Mouse (Mus musculus) liver, postnatal 0 days (tissue): Measurements from ENCODE around the gene Spock1. TPM values are rescaled to one million over a fixed set of nuclear protein-coding genes. Genes with fewer than 3 reads are reported as not detected.
A peak's percentile ranks its signal among the peaks of the same experiment; 100 is the strongest.

Source experiments
- ATAC-seq: fragments of 200-750 bp; cut with Nextera tagmentation; 2 replicates; pipeline ENCODE4 v1.8.0; 2017; ENCODE audit warnings: mild to moderate bottlenecking, moderate library complexity
- DNase-seq: peaks from one replicate; pipeline ENCODE4 v3.0.0-alpha.2; 2016
- H3K27ac ChIP-seq: fragments of 300-500 bp; sonication (generic); 2 replicates; pipeline ENCODE4 v1.5.1; 2014; ENCODE audit warnings: antibody characterized with exemption, moderate library complexity, mild to moderate bottlenecking, low read depth
- H3K27me3 ChIP-seq: fragments of 300-500 bp; sonication (generic); 2 replicates; pipeline ENCODE4 v1.6.1; 2014; ENCODE audit warnings: low read length, control low read depth, mixed read lengths; ENCODE audit not compliant: insufficient read depth
- H3K36me3 ChIP-seq: fragments of 300-500 bp; sonication (generic); replicated peaks from 2 replicates; pipeline ENCODE4 v1.6.1; 2014; ENCODE audit warnings: mild to moderate bottlenecking, control low read depth, low read length, moderate library complexity, mixed read lengths; ENCODE audit not compliant: insufficient read depth
- H3K4me1 ChIP-seq: fragments of 300-500 bp; sonication (generic); 2 replicates; pipeline ENCODE4 v1.6.1; 2014; ENCODE audit warnings: antibody characterized with exemption, mild to moderate bottlenecking, control low read depth; ENCODE audit not compliant: insufficient read depth
- H3K4me2 ChIP-seq: fragments of 300-500 bp; sonication (generic); 2 replicates; pipeline ENCODE4 v1.6.1; 2014; ENCODE audit warnings: low read depth, mild to moderate bottlenecking, low read length, moderate library complexity, mixed read lengths
- H3K4me3 ChIP-seq: fragments of 300-500 bp; sonication (generic); 2 replicates; pipeline ENCODE4 v1.5.1; 2014; ENCODE audit warnings: low read depth, low read length
- H3K9ac ChIP-seq: fragments of 300-500 bp; sonication (generic); replicated peaks from 2 replicates; pipeline ENCODE4 v1.6.1; 2014; ENCODE audit warnings: mild to moderate bottlenecking, moderate library complexity
- H3K9me3 ChIP-seq: fragments of 300-500 bp; sonication (generic); 2 replicates; pipeline ENCODE4 v1.6.1; 2016; ENCODE audit warnings: mild to moderate bottlenecking, control low read depth, low read length, mixed read lengths
- CTCF ChIP-seq: sonication (generic); IDR thresholded peaks from 2 replicates; pipeline ENCODE4 v1.5.1; 2016; ENCODE audit warnings: antibody characterized with exemption, low read depth
- EP300 ChIP-seq: IDR thresholded peaks from 2 replicates; pipeline ENCODE4 v1.6.1; 2016; ENCODE audit warnings: antibody characterized with exemption, low read depth, mild to moderate bottlenecking
- WGBS: fragments of 180-500 bp; shearing (Covaris S2); extraction: QIAGEN DNeasy Blood & Tissue Kit; methylation state at CpG from one replicate; pipeline ENCODE4 v1.1.7; 2014; ENCODE audit not compliant: insufficient replicate concordance; 5-methylcytosine and 5-hydroxymethylcytosine counted together
- polyA plus RNA-seq: library from polyadenylated mRNA; unstranded; fragments of >200 nt; fragmentation: Nextera tagmentation; extraction: Ambion mirVana; gene quantifications from 2 replicates; pipeline ENCODE4 v1.2.1, GENCODE M21; 2015

The Spock1 gene
- polyA plus RNA-seq, 1 experiment from 2014 or later = not detected

DNA sequence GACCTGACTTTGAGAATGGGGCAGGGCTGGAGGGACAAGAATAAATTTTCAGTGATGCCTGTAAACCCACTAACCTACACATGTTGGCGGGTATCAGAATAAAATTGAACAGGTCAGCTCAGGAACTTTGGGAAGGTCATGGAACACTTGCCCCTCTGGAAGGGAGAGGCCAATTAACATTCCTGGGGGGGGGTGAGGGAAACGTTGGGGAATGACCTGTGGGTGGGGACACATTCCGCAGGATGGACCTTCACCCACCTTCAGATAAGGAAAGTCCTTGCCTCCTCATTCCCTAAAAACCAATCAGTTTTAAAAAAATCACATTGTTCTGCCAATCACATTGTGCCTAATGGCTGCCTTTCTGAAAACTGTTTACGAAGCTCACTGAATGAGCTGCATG is 352.9 kb downstream of the Spock1 start:
- Histone ChIP-seq H3K36me3 (no peaks in the 10 kb centered on the region), H3K27me3 (no peaks in the 10 kb centered on the region), H3K9me3 (no peaks in the 10 kb centered on the region), H3K27ac (no peak overlapping the region), H3K9ac (no peak overlapping the region), H3K4me3 (no peak overlapping the region), H3K4me2 (no peak overlapping the region), H3K4me1 (no peaks in the 10 kb centered on the region)
- no peak for DNase-seq
- WGBS = 63% methylated on average over 4 of the region's 4 CpGs
- ATAC-seq = no peak
- TF ChIP-seq CTCF = no peak
- TF ChIP-seq EP300 = no peak

DNA sequence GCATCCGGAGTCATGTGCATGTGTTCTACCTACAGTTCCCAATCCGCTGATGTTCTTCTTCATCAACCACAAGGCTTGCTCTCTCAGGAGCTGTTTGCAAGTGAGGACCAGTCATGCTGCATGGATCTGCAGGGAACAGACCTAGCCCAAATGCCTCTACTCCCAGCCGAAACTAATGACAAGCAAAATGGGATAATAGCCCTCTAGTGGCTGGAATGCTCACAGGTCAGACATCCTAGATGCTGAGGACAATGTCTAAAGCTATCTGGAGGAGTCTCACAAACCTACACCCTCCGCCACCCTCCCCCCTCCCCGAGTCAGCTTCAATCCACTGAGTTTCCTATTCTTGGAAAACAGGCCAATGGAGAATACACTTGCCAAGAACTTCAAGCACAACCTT is 358.4 kb downstream of the Spock1 start:
- H3K27me3 ChIP-seq = no peaks in the 10 kb centered on the region
- WGBS = 35% methylated on average over 5 of the region's 5 CpGs

DNA sequence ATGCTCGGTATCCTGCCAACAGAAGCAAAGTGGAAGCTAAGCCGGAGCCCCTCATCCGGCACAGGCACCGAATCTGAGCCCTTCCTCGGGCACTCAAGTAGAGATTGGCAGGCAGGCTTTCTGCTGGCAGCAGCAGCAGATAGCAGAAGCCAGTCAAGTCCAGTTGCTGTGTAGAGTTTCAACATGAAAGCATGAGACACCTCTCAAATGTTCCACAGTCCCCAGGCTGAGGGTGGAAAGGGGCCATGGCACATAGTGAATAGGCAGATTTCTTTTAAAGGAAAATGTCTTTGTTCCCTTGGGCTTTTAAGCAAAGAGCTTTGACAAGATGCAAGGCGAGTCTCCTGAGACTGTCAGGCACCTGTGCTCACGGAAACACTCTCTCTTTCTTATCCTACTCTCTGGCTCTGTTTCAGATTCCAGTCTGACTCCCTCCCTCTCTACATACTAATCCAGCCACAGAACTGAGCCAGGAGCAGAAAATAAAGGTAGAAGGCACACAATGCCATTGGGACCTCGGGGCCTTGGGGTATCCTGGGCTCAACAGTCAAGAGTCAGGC is 371.1 kb downstream of the Spock1 start:
- 66% methylated on average over 8 of the region's 8 CpGs for WGBS

More for the DNA sequence above, 358.4 kb downstream of the Spock1 start:
- no peak overlapping the region for H3K4me2 ChIP-seq
- H3K36me3 ChIP-seq = no peaks in the 10 kb centered on the region
- H3K27ac ChIP-seq = no peak overlapping the region
- H3K4me1 ChIP-seq = no peaks in the 10 kb centered on the region
- TF ChIP-seq CTCF (peak; percentile 55), EP300 (no peak)
- H3K9me3 ChIP-seq = no peaks in the 10 kb centered on the region
- DNase-seq = no peak
- H3K4me3 ChIP-seq = no peak overlapping the region
- no peak overlapping the region for H3K9ac ChIP-seq
- ATAC-seq = no peak

DNA sequence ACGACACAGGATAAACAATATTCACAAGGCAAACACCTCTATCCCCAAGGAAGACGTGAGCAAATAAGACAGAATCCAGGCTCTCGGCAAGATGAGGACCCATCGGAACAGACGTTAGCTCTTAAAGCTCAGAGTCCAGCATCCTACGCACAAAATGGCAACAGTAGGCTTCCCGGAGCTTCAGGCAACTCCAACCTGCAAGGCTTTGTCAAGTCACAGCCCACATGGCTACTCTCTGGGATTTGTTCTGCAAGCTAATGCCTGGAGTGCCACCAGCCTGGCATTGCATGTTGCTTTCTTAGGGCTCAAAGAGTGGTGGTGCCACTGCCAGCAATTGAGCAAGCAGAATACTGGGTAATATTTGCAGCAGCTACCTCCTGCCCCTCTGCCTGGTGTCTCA is 373.8 kb downstream of the Spock1 start:
- DNase-seq (no peak), ATAC-seq (no peak)
- Histone ChIP-seq H3K36me3 (no peaks in the 10 kb centered on the region), H3K4me1 (no peaks in the 10 kb centered on the region), H3K9ac (no peak overlapping the region), H3K4me2 (no peak overlapping the region), H3K27me3 (no peaks in the 10 kb centered on the region), H3K4me3 (no peak overlapping the region), H3K27ac (no peak overlapping the region), H3K9me3 (no peaks in the 10 kb centered on the region)
- no peak for TF ChIP-seq EP300
- TF ChIP-seq CTCF = no peak
- WGBS = 76% methylated on average over 7 of the region's 7 CpGs

More for the DNA sequence above, 371.1 kb downstream of the Spock1 start:
- Histone ChIP-seq H3K4me3 (no peak overlapping the region), H3K4me1 (no peaks in the 10 kb centered on the region), H3K4me2 (no peak overlapping the region), H3K27ac (no peak overlapping the region), H3K36me3 (no peaks in the 10 kb centered on the region), H3K9me3 (no peaks in the 10 kb centered on the region), H3K9ac (no peak overlapping the region), H3K27me3 (no peaks in the 10 kb centered on the region)
- no peak for TF ChIP-seq EP300
- TF ChIP-seq CTCF = no peak
- DNase-seq (no peak), ATAC-seq (no peak)

DNA sequence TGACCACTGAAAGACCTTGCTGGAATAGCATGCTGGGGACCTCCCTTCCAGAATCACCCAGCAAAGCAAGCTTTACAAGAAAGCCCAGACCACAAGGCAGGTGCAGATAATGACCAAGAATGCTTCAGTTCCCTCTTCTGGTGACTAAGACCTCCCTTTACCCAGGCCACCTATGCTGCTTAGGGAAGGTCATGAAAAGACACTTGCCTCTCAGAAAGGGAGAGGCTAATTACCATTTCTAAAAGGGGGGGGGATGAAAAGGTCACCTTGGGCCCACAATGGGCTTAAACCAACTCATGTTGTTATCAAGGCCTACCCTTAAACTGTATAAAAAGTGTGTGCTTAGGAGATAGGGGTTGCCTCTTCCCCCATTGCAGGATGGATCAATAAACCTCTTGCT is 382.2 kb downstream of the Spock1 start:
- Histone ChIP-seq H3K27ac (no peak overlapping the region), H3K4me2 (no peak overlapping the region), H3K4me1 (no peaks in the 10 kb centered on the region), H3K36me3 (no peaks in the 10 kb centered on the region), H3K4me3 (no peak overlapping the region), H3K9me3 (no peaks in the 10 kb centered on the region), H3K9ac (no peak overlapping the region), H3K27me3 (no peaks in the 10 kb centered on the region)
- no peak for DNase-seq
- TF ChIP-seq CTCF (no peak), EP300 (no peak)
- ATAC-seq = no peak

DNA sequence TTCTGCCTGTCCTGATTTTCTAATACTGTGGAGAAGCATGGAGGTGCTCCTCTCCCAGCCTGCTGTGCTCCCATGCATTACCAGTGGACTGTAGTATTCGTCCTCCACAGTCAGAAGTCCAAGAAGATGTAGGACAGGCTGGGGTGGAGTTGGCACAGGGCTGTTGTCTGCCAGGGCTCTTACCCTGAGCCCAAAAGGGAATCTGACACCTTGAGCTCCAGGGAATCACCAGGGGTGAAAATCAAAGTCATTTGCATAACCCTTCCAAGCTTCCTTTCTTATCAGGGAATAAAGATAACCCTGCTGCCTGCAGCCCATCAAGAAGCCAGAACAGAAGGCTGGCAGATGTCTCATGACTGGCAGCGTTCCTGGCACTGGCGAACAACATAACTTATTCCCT is 383.6 kb downstream of the Spock1 start:
- ATAC-seq = no peak
- no peaks in the 10 kb centered on the region for H3K27me3 ChIP-seq
- 64% methylated on average over 3 of the region's 3 CpGs for WGBS
- no peaks in the 10 kb centered on the region for H3K4me1 ChIP-seq
- no peaks in the 10 kb centered on the region for H3K36me3 ChIP-seq
- no peak overlapping the region for H3K9ac ChIP-seq
- no peaks in the 10 kb centered on the region for H3K9me3 ChIP-seq
- no peak for DNase-seq
- H3K27ac ChIP-seq = no peak overlapping the region
- no peak for TF ChIP-seq EP300
- no peak for TF ChIP-seq CTCF
- no peak overlapping the region for H3K4me3 ChIP-seq
- no peak overlapping the region for H3K4me2 ChIP-seq

DNA sequence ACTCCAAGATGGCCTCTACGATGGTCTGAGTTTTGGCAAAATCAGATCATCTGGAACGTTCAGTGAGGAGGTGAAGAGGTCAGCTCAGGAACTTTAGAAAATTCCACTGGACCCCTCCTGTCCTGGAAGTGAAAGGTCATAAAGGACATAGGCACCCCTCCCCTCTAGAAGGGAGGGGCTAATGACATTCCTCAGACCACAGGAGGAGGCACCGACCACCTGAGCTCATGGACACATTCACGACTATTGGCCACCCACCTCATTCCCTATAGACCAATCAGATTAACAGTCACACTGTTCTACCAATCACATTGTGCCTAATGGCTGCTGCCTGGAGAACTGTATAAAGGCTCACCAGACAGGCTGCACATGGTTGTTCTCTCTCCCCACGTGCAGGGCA is 384.8 kb downstream of the Spock1 start:
- Histone ChIP-seq H3K36me3 (no peaks in the 10 kb centered on the region), H3K9ac (no peak overlapping the region), H3K27me3 (no peaks in the 10 kb centered on the region), H3K27ac (no peak overlapping the region), H3K9me3 (no peaks in the 10 kb centered on the region), H3K4me2 (no peak overlapping the region), H3K4me3 (no peak overlapping the region), H3K4me1 (no peaks in the 10 kb centered on the region)
- DNase-seq (no peak), ATAC-seq (no peak)
- 70% methylated on average over 5 of the region's 5 CpGs for WGBS
- TF ChIP-seq CTCF = no peak
- no peak for TF ChIP-seq EP300
